Mouse (Mus musculus) neural tube, embryonic 14.5 days (tissue): ENCODE data around the gene Chrna5. TPM values are rescaled to one million over a fixed set of nuclear protein-coding genes. Genes with fewer than 3 reads are reported as not detected.

ENCODE experiments used
- ATAC-seq: fragments of 200-750 bp; cut with Nextera tagmentation; 2 replicates; pipeline ENCODE4 v1.8.0; 2017; ENCODE audit warnings: low read depth, mild to moderate bottlenecking, moderate TSS enrichment, moderate library complexity
- H3K27ac ChIP-seq: fragments of 300-500 bp; sonication (generic); 2 replicates; pipeline ENCODE4 v1.5.1; 2014; ENCODE audit warnings: low read depth, mild to moderate bottlenecking, control low read depth, low read length, moderate library complexity, mixed read lengths
- H3K27me3 ChIP-seq: fragments of 300-500 bp; sonication (generic); 2 replicates; pipeline ENCODE4 v1.6.1; 2014; ENCODE audit warnings: low read length; ENCODE audit not compliant: control insufficient read depth, insufficient read depth
- H3K36me3 ChIP-seq: fragments of 300-500 bp; sonication (generic); 2 replicates; pipeline ENCODE4 v1.6.1; 2014; ENCODE audit warnings: low read length, mixed read lengths; ENCODE audit not compliant: control insufficient read depth, insufficient read depth
- H3K4me1 ChIP-seq: fragments of 300-500 bp; sonication (generic); 2 replicates; pipeline ENCODE4 v1.6.1; 2014; ENCODE audit warnings: low read length; ENCODE audit not compliant: control insufficient read depth, insufficient read depth
- H3K4me2 ChIP-seq: fragments of 300-500 bp; sonication (generic); 2 replicates; pipeline ENCODE4 v1.6.1; 2014; ENCODE audit warnings: mild to moderate bottlenecking, low read depth, low read length, control low read depth
- H3K4me3 ChIP-seq: fragments of 300-500 bp; sonication (generic); 2 replicates; pipeline ENCODE4 v1.5.1; 2014; ENCODE audit warnings: low read depth, low read length, control low read depth, mixed read lengths
- H3K9ac ChIP-seq: fragments of 300-500 bp; sonication (generic); replicated peaks from 2 replicates; pipeline ENCODE4 v1.6.1; 2014; ENCODE audit warnings: low read depth, mild to moderate bottlenecking, control low read depth, low read length, mixed read lengths
- H3K9me3 ChIP-seq: fragments of 300-500 bp; sonication (generic); 2 replicates; pipeline ENCODE4 v1.6.1; 2016; ENCODE audit warnings: low read length; ENCODE audit not compliant: control insufficient read depth
- WGBS: fragments of 180-500 bp; shearing (Covaris S2); extraction: QIAGEN DNeasy Blood & Tissue Kit; methylation state at CpG from one replicate; pipeline ENCODE4 v1.1.7; 2014; 5-methylcytosine and 5-hydroxymethylcytosine counted together
- polyA plus RNA-seq: library from polyadenylated mRNA; unstranded; fragments of >200 nt; fragmentation: Nextera tagmentation; extraction: Ambion mirVana; gene quantifications from 2 replicates; pipeline ENCODE4 v1.2.1, GENCODE M21; 2014

Gene Chrna5
- polyA plus RNA-seq, 1 experiment from 2014 or later = 5.1 TPM

GRCm38 (mm10) chr9:55038948-55039347 is 58.3 kb downstream of the Chrna5 start:
- WGBS = 64% methylated on average over 8 of the region's 8 CpGs

GRCm38 (mm10) chr9:55039983-55040382 is 59.3 kb downstream of the Chrna5 start:
- no peak overlapping the region for H3K4me2 ChIP-seq
- no peak for ATAC-seq
- no peak overlapping the region for H3K4me3 ChIP-seq
- no peaks in the 10 kb centered on the region for H3K36me3 ChIP-seq
- no peak overlapping the region for H3K27ac ChIP-seq
- no peaks in the 10 kb centered on the region for H3K4me1 ChIP-seq
- no peaks in the 10 kb centered on the region for H3K27me3 ChIP-seq
- WGBS = 63% methylated on average over 5 of the region's 5 CpGs
- no peak overlapping the region for H3K9ac ChIP-seq
- no peaks in the 10 kb centered on the region for H3K9me3 ChIP-seq

More at GRCm38 (mm10) chr9:55038948-55039347, 58.3 kb downstream of the Chrna5 start:
- H3K9me3 ChIP-seq = no peaks in the 10 kb centered on the region
- H3K4me3 ChIP-seq = no peak overlapping the region
- H3K4me2 ChIP-seq = no peak overlapping the region
- no peak overlapping the region for H3K9ac ChIP-seq
- ATAC-seq = no peak
- no peaks in the 10 kb centered on the region for H3K27me3 ChIP-seq
- no peaks in the 10 kb centered on the region for H3K36me3 ChIP-seq
- H3K27ac ChIP-seq = no peak overlapping the region
- H3K4me1 ChIP-seq = no peaks in the 10 kb centered on the region

DNA sequence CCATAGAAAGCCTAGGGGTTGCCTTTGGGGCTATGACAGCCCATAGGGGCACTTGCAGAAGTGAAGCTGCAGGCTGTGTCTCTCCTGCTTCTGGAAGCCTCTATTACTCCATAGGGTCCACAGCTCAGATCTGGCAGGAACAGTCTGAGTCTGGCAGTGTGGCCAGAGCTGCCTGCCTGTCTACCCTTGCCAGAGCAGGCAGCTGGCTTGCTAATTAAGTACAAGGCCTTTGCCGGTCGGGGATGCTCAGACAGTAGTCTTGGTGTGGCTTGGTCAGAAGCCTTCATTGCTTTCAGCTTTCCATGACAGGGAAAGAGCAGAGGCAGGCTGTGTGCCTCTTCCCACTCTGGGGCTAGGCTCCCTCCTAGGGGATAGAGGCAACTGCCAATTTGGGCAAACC is 60.7 kb downstream of the Chrna5 start:
- no peak overlapping the region for H3K4me2 ChIP-seq
- H3K27ac ChIP-seq = no peak overlapping the region
- H3K4me3 ChIP-seq = no peak overlapping the region
- 31% methylated on average over 2 of the region's 2 CpGs for WGBS
- H3K9ac ChIP-seq = no peak overlapping the region
- no peaks in the 10 kb centered on the region for H3K27me3 ChIP-seq
- no peak for ATAC-seq
- H3K36me3 ChIP-seq = no peaks in the 10 kb centered on the region
- H3K4me1 ChIP-seq = no peaks in the 10 kb centered on the region
- no peaks in the 10 kb centered on the region for H3K9me3 ChIP-seq

- Histone ChIP-seq H3K4me1 (peaks cover 5% of the 10 kb centered on the region; the same call in 1 of the 2 replicates), H3K27ac (no peak overlapping the region), H3K36me3 (no peaks in the 10 kb centered on the region), H3K9me3 (no peaks in the 10 kb centered on the region), H3K27me3 (no peaks in the 10 kb centered on the region), H3K9ac (no peak overlapping the region), H3K4me2 (no peak overlapping the region), H3K4me3 (no peak overlapping the region)
- 4% methylated on average over 8 of the region's 8 CpGs for WGBS
- 0 out of 2 replicates have a peak, but pooled peaks have one; percentile 28 for ATAC-seq
These were observed 63.0 kb downstream of the Chrna5 start for GRCm38 (mm10) chr9:55043688-55044087.

- WGBS = 76% methylated on average over 2 of the region's 2 CpGs
- Histone ChIP-seq H3K4me1 (peaks cover 5% of the 10 kb centered on the region; the same call in 1 of the 2 replicates), H3K27me3 (no peaks in the 10 kb centered on the region), H3K9ac (no peak overlapping the region), H3K9me3 (no peaks in the 10 kb centered on the region), H3K36me3 (no peaks in the 10 kb centered on the region), H3K4me3 (no peak overlapping the region), H3K27ac (no peak overlapping the region), H3K4me2 (no peak overlapping the region)
- no peak for ATAC-seq
These were observed 64.3 kb downstream of the Chrna5 start for GRCm38 (mm10) chr9:55045001-55045400.

- H3K27me3 ChIP-seq = no peaks in the 10 kb centered on the region
- no peaks in the 10 kb centered on the region for H3K36me3 ChIP-seq
- no peak overlapping the region for H3K4me3 ChIP-seq
- no peak overlapping the region for H3K4me2 ChIP-seq
- H3K4me1 ChIP-seq = peaks cover 5% of the 10 kb centered on the region; the same call in 1 of the 2 replicates
- no peaks in the 10 kb centered on the region for H3K9me3 ChIP-seq
- WGBS = 7% methylated on average over 3 of the region's 3 CpGs
- no peak overlapping the region for H3K27ac ChIP-seq
- no peak overlapping the region for H3K9ac ChIP-seq
- no peak for ATAC-seq
These were observed 66.1 kb downstream of the Chrna5 start for GRCm38 (mm10) chr9:55046764-55047163.

- H3K4me3 ChIP-seq = peak within 1 kb of the TSS; percentile 34
- ATAC-seq = peak; percentile 56
- H3K27ac ChIP-seq = no peak within 1 kb of the TSS
- H3K4me1 ChIP-seq = peaks cover 5% of the 10 kb centered on the region; the same call in 1 of the 2 replicates
- no peaks in the 10 kb centered on the region for H3K27me3 ChIP-seq
- WGBS = 0% methylated on average over 23 of the region's 23 CpGs
- H3K9me3 ChIP-seq = no peaks in the 10 kb centered on the region
- H3K4me2 ChIP-seq = peak within 1 kb of the TSS; percentile 68
- peak within 1 kb of the TSS; percentile 26 for H3K9ac ChIP-seq
- H3K36me3 ChIP-seq = no peaks in the 10 kb centered on the region
These were observed 67.7 kb downstream of the Chrna5 start, which contains the start of gene Chrnb4 for GRCm38 (mm10) chr9:55048211-55048880. Gene Chrnb4 (minus strand): TSS chr9:55048779.

- no peak overlapping the region for H3K27ac ChIP-seq
- no peak for ATAC-seq
- WGBS = 56% methylated on average over 2 of the region's 2 CpGs
These were observed 74.8 kb downstream of the Chrna5 start for GRCm38 (mm10) chr9:55055386-55055930.

More at GRCm38 (mm10) chr9:55055386-55055930, 74.8 kb downstream of the Chrna5 start:
- H3K27me3 ChIP-seq = no peaks in the 10 kb centered on the region
- no peaks in the 10 kb centered on the region for H3K4me1 ChIP-seq
- no peaks in the 10 kb centered on the region for H3K9me3 ChIP-seq
- no peak overlapping the region for H3K4me2 ChIP-seq
- no peak overlapping the region for H3K4me3 ChIP-seq
- H3K9ac ChIP-seq = no peak overlapping the region
- no peaks in the 10 kb centered on the region for H3K36me3 ChIP-seq
